Mouse (Mus musculus) kidney, postnatal 0 days (tissue): ENCODE results near the gene Mroh2a. TPM values are rescaled to one million over a fixed set of nuclear protein-coding genes. Genes with fewer than 3 reads are reported as not detected.
A peak's percentile ranks its signal among the peaks of the same experiment; 100 is the strongest.

Source experiments
- ATAC-seq: fragments of 200-750 bp; cut with Nextera tagmentation; replicated peaks from 2 replicates; pipeline ENCODE4 v1.8.0; 2017; ENCODE audit warnings: low read depth, moderate number of reproducible peaks, moderate TSS enrichment, moderate library complexity; ENCODE audit not compliant: low FRiP score
- DNase-seq: peaks from one replicate; pipeline ENCODE4 v3.0.0-alpha.2; 2016; ENCODE audit warnings: low spot score
- H3K27ac ChIP-seq: fragments of 300-500 bp; sonication (generic); 2 replicates; pipeline ENCODE4 v1.5.1; 2014; ENCODE audit warnings: mild to moderate bottlenecking
- H3K27me3 ChIP-seq: fragments of 300-500 bp; sonication (generic); 2 replicates; pipeline ENCODE4 v1.6.1; 2014; ENCODE audit warnings: low read length, mixed read lengths; ENCODE audit not compliant: insufficient read depth
- H3K36me3 ChIP-seq: fragments of 300-500 bp; sonication (generic); 2 replicates; pipeline ENCODE4 v1.6.1; 2014; ENCODE audit warnings: low read length, mixed read lengths; ENCODE audit not compliant: insufficient read depth
- H3K4me1 ChIP-seq: fragments of 300-500 bp; sonication (generic); replicated peaks from 2 replicates; pipeline ENCODE4 v1.6.1; 2014; ENCODE audit warnings: antibody characterized with exemption, low read length, mixed read lengths; ENCODE audit not compliant: insufficient read depth
- H3K4me2 ChIP-seq: fragments of 300-500 bp; sonication (generic); 2 replicates; pipeline ENCODE4 v1.6.1; 2014; ENCODE audit warnings: mild to moderate bottlenecking, low read length, moderate library complexity, mixed read lengths
- H3K4me3 ChIP-seq: fragments of 300-500 bp; sonication (generic); replicated peaks from 2 replicates; pipeline ENCODE4 v1.5.1; 2014; ENCODE audit warnings: low read depth, low read length
- H3K9ac ChIP-seq: fragments of 300-500 bp; sonication (generic); 2 replicates; pipeline ENCODE4 v1.6.1; 2014; ENCODE audit warnings: low read depth, low read length
- H3K9me3 ChIP-seq: fragments of 300-500 bp; sonication (generic); replicated peaks from 2 replicates; pipeline ENCODE4 v1.6.1; 2016; ENCODE audit warnings: low read length, inconsistent platforms, mixed read lengths
- CTCF ChIP-seq: IDR thresholded peaks from 2 replicates; pipeline ENCODE4 v1.5.1; 2016; ENCODE audit warnings: antibody characterized with exemption, low read depth, mild to moderate bottlenecking, moderate library complexity
- WGBS: fragments of 180-500 bp; shearing (Covaris S2); extraction: QIAGEN DNeasy Blood & Tissue Kit; methylation state at CpG from one replicate; pipeline ENCODE4 v1.1.7; 2014; 5-methylcytosine and 5-hydroxymethylcytosine counted together
- polyA plus RNA-seq: library from polyadenylated mRNA; unstranded; fragments of >200 nt; fragmentation: Nextera tagmentation; extraction: Ambion mirVana; gene quantifications from 2 replicates; pipeline ENCODE4 v1.2.1, GENCODE M21; 2015

Gene Mroh2a
- polyA plus RNA-seq: 0.60 and 0.66 TPM in 2 replicates

GRCm38 (mm10) chr1:88226670-88227379, at the start of gene Mroh2a:
Gene Mroh2a, plus strand, starts transcription at chr1:88226986.
- TF ChIP-seq CTCF: no peak
- no peak within 1 kb of the TSS for H3K9ac ChIP-seq
- 57% methylated on average over 5 of the region's 5 CpGs for WGBS
- H3K4me2 ChIP-seq: no peak within 1 kb of the TSS
- H3K9me3 ChIP-seq: peaks cover 34% of the 10 kb centered on the region; the same call in 1 of the 2 replicates
- H3K36me3 ChIP-seq: no peaks in the 10 kb centered on the region
- no peaks in the 10 kb centered on the region for H3K27me3 ChIP-seq
- DNase-seq (no peak), ATAC-seq (no peak)
- no peak within 1 kb of the TSS for H3K4me3 ChIP-seq
- H3K4me1 ChIP-seq: no peaks in the 10 kb centered on the region
- H3K27ac ChIP-seq: no peak within 1 kb of the TSS

- no peaks in the 10 kb centered on the region for H3K36me3 ChIP-seq
- no peaks in the 10 kb centered on the region for H3K9me3 ChIP-seq
- 88% methylated on average over 1 of the region's 1 CpGs for WGBS
- no peak for TF ChIP-seq CTCF
- H3K27me3 ChIP-seq: no peaks in the 10 kb centered on the region
- no peak overlapping the region for H3K4me2 ChIP-seq
- H3K27ac ChIP-seq: no peak overlapping the region
- no peaks in the 10 kb centered on the region for H3K4me1 ChIP-seq
- no peak overlapping the region for H3K9ac ChIP-seq
- no peak for ATAC-seq
- no peak overlapping the region for H3K4me3 ChIP-seq
- no peak for DNase-seq
These were observed 47.1 kb upstream of the Mroh2a start for GRCm38 (mm10) chr1:88179657-88180056.

- no peak for TF ChIP-seq CTCF
- no peak overlapping the region for H3K4me2 ChIP-seq
- no peak overlapping the region for H3K4me3 ChIP-seq
- WGBS: 83% methylated on average over 5 of the region's 5 CpGs
- no peaks in the 10 kb centered on the region for H3K4me1 ChIP-seq
- DNase-seq (no peak), ATAC-seq (no peak)
- no peaks in the 10 kb centered on the region for H3K27me3 ChIP-seq
- H3K9me3 ChIP-seq: no peaks in the 10 kb centered on the region
- no peak overlapping the region for H3K27ac ChIP-seq
- H3K36me3 ChIP-seq: no peaks in the 10 kb centered on the region
- no peak overlapping the region for H3K9ac ChIP-seq
These were observed 40.4 kb upstream of the Mroh2a start for GRCm38 (mm10) chr1:88186325-88186935.

GRCm38 (mm10) chr1:88192136-88192535, 34.6 kb upstream of the Mroh2a start:
- DNase-seq (no peak), ATAC-seq (no peak)
- H3K9ac ChIP-seq: no peak overlapping the region
- H3K4me1 ChIP-seq: no peaks in the 10 kb centered on the region
- H3K4me3 ChIP-seq: no peak overlapping the region
- no peak overlapping the region for H3K27ac ChIP-seq
- TF ChIP-seq CTCF: no peak
- H3K4me2 ChIP-seq: no peak overlapping the region
- no peaks in the 10 kb centered on the region for H3K27me3 ChIP-seq
- H3K9me3 ChIP-seq: no peaks in the 10 kb centered on the region
- no peaks in the 10 kb centered on the region for H3K36me3 ChIP-seq
- WGBS: 75% methylated on average over 3 of the region's 3 CpGs

- ATAC-seq (peak; percentile 85), DNase-seq (peak; percentile 13)
- Histone ChIP-seq H3K36me3 (no peaks in the 10 kb centered on the region), H3K4me1 (no peaks in the 10 kb centered on the region), H3K4me3 (no peak overlapping the region), H3K9ac (no peak overlapping the region), H3K4me2 (no peak overlapping the region), H3K27me3 (no peaks in the 10 kb centered on the region), H3K9me3 (no peaks in the 10 kb centered on the region), H3K27ac (no peak overlapping the region)
- peak; percentile 26; the same call in 1 of the 2 replicates for TF ChIP-seq CTCF
- WGBS: 49% methylated on average over 1 of the region's 1 CpGs
These were observed 31.1 kb upstream of the Mroh2a start for GRCm38 (mm10) chr1:88195687-88196086.

GRCm38 (mm10) chr1:88197443-88197842, 29.3 kb upstream of the Mroh2a start:
- 51% methylated on average over 3 of the region's 3 CpGs for WGBS
- Histone ChIP-seq H3K4me3 (no peak overlapping the region), H3K4me2 (no peak overlapping the region), H3K27me3 (no peaks in the 10 kb centered on the region), H3K36me3 (no peaks in the 10 kb centered on the region), H3K27ac (no peak overlapping the region), H3K4me1 (no peaks in the 10 kb centered on the region), H3K9ac (no peak overlapping the region), H3K9me3 (no peaks in the 10 kb centered on the region)
- ATAC-seq (no peak), DNase-seq (no peak)
- TF ChIP-seq CTCF: no peak
